Mouse (Mus musculus) brain, embryonic 14.5 days (tissue): Measurements from ENCODE around the gene Xpot. TPM values are rescaled to one million over a fixed set of nuclear protein-coding genes. Genes with fewer than 3 reads are reported as not detected.

Source experiments
- DNase-seq: peaks from one replicate; pipeline ENCODE4 v3.0.0-alpha.2; 2011; ENCODE audit warnings: low read depth
- CTCF ChIP-seq: fragments of 200-500 bp; IDR thresholded peaks from 2 replicates; pipeline ENCODE4 v1.5.1; 2012; ENCODE audit warnings: inconsistent platforms, mild to moderate bottlenecking, moderate library complexity, borderline replicate concordance; ENCODE audit not compliant: insufficient read depth, insufficient read length; ENCODE audit errors: extremely low read depth
- POLR2A ChIP-seq: fragments of 200-500 bp; IDR thresholded peaks from 2 replicates; pipeline ENCODE4 v1.6.1; 2012; ENCODE audit warnings: mild to moderate bottlenecking, inconsistent platforms, borderline replicate concordance; ENCODE audit not compliant: poor library complexity, insufficient read depth, insufficient read length, severe bottlenecking; ENCODE audit errors: extremely low read depth
- polyA plus RNA-seq: library from polyadenylated mRNA; depleted of rRNA; stranded (reverse); fragments of >200 nt; gene quantifications from 2 replicates; pipeline ENCODE4 v1.2.3, GENCODE M21; 2012; rRNA removed

The Xpot gene
- polyA plus RNA-seq, 1 experiment: 78.9 TPM

DNA sequence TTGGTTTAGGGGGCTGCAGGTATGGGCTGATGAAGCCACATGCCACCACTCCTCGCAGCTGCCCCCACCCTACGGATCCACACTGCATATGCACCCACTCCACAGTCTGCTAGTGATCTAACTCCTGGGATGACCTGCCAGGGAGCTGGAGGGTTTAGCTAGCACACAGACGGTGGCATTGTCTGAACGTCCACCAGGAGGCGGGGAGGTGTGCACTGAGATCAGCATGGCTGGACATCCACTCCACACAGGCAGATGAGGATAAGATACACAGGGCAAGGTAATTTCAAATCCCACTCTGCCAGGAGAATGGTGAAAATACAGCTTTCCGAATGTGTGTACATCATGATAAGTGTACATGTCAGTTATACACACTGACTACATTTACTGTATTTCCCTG lies 69.9 kb downstream of the Xpot start:
- TF ChIP-seq CTCF (peak; percentile 13; the same call in 1 of the 2 replicates), POLR2A (no peak)
- DNase-seq: no peak

DNA sequence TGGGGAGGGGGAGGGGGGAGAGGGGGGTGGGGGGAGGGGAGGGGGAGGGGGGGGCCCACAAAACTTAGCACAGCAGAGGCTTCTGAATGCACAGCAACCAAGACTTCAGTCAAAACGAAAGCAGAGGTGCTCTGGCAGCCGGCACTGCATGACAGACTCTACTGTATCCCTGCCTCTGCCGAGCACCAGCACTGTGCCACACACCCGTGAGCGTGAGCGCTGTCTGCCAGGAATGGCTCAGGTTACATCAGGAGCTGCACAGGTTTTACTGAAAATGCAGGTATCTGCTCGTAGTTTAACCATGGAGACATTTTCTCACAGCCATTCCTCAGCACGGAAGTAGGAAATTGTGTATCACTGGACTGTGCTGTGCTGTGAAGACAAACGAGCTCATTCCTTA lies 75.8 kb downstream of the Xpot start:
- DNase-seq: no peak

DNA sequence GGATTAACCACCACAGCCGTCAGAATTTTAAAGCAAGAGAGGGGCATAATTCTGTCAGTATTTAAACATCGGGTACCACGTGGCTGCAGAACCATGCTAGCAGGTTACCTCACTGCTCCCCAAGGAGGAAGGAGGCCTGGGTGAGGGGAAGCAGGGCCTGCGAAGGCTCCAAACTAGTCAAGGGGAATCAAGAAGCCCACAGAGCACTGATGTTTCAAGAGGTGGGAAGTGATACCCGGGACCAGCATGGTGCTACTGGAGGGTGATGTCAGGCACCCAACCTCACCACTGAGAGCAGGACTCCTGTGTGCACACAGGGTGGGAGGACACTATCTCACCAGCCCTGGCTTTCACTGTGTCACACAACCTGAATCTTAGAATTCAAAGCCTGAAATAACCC lies 76.5 kb downstream of the Xpot start:
- DNase-seq: no peak
- no peak for TF ChIP-seq CTCF
- TF ChIP-seq POLR2A: no peak

More for the DNA sequence above, 75.8 kb downstream of the Xpot start:
- no peak for TF ChIP-seq CTCF
- TF ChIP-seq POLR2A: no peak

DNA sequence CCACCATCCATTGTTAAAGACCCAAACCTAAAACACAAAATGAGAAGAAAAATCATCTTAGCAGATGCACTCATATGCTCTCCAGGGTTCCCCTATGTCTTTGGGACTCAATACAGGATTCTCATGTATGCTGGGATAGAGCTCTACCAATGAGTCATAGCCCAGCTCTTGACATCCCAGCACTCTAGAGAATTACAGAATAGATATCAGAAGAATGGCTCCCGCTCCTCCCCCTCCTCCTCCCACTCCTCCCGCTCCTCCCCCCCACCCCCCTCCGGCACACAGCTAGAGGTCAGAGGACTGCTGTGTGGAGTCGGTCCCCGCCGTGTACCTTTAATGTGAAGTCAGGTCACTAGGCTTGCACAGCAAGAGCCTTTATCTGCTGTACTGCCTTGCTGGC lies 79.0 kb downstream of the Xpot start:
- DNase-seq: no peak
- no peak for TF ChIP-seq CTCF
- TF ChIP-seq POLR2A: no peak

DNA sequence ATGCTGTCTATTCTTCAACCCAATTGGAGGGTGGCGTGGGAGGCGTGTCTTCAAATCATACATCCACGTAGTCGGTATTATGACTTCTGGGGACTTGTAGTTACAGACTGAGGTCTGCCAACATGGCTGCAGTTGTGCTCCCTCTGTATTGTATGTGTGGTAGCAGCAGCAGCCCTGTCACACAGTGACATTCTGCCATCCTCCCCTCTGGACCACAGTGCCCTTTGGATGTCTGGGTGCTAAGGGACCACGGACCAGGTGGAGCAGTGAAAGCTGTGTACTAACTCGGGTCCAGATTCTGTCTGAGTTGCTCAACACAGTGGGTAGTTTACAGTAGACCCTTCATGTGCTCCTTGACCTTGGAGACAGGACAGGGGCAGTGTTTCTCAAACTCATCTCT lies 82.6 kb downstream of the Xpot start:
- no peak for DNase-seq
- no peak for TF ChIP-seq CTCF
- no peak for TF ChIP-seq POLR2A

DNA sequence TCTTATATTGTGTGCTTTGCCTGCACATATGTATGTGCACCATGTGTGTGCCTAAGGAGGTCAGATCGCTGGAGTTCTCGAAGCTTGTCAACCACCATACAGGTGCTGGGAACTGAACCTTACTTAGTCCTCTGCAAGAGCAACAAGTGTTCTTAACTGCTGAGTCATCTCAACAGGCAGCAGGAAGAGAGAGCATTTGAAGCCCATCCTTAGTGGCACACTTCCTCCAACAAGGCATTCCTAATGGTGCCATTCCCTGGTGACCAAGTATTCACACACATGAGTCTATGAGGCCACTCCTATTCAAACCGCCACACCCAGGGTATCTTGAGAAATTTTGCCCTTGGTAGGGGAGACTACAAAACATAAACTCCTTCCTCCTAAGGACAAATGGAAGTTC lies 84.0 kb downstream of the Xpot start:
- DNase-seq: no peak
- no peak for TF ChIP-seq CTCF
- TF ChIP-seq POLR2A: no peak

Other genes with a start within 250 kb of the Xpot start
- 5.4 and 7.3 TPM in 2 replicates for gene Rassf3, start 150.0 kb downstream of the Xpot start, polyA plus RNA-seq
- gene Tbk1, start 39.5 kb downstream of the Xpot start, polyA plus RNA-seq: 28.1 and 31.8 TPM in 2 replicates
- 0.14 TPM in 2 replicates for gene D930020B18Rik, start 15.3 kb upstream of the Xpot start, polyA plus RNA-seq
- gene BC048403, start 113.6 kb upstream of the Xpot start, polyA plus RNA-seq: 4.2 and 4.8 TPM in 2 replicates